In genomic region chr8:104127160-104127883, GRCm38 (mm10) we compare ENCODE assay signal across 13 mouse cellular contexts. TPM values are rescaled to one million over a fixed set of nuclear protein-coding genes. Genes with fewer than 3 reads are reported as not detected.
DNase-seq lines count a peak whose midpoint lies in the region; TF ChIP-seq lines count a peak whose summit lies in the region.
"Had no signal": no experiment of that assay in that cellular context is flagged by ENCODE, and none has a peak within 500 bp of the region (broad histone marks: within the 10 kb centered on the region; RNA-seq: fewer than 3 reads in every experiment).

No protein-coding gene starts in this region.

- WGBS in olfactory bulb, adult 2 months, result 45% methylated on average over 4 of the region's 4 CpGs
- 81% methylated on average over 4 of the region's 4 CpGs for WGBS in hindbrain, embryonic 10.5 days

- TF ChIP-seq EP300 in CH12.LX (IDR thresholded peaks at IDR 0.05; ENCODE audit: low read length), result peak; percentile 89

- H3K9ac ChIP-seq in CH12.LX (ENCODE audit: insufficient read depth, low read depth), result no peak overlapping the region

- intact Hi-C loops in gastrocnemius, postnatal 14 days (cut with DNase I; ENCODE audit: low total_unique reads), result no loop called here
- intact Hi-C loops in gastrocnemius, postnatal 36 days (cut with DNase I), result no loop called here

- dilution Hi-C loops in CH12.LX (cut with MboI; ENCODE audit: extremely low pct_ligation_motif_present, extremely low pct_unique_long_range_greater_than_20kb, low sequenced_read_pairs), result no loop called here

- TF ChIP-seq RAD21 in CH12.LX (IDR thresholded peaks at IDR 0.05; ENCODE audit: low read depth, low read length), result no peak

- in situ Hi-C loops in CH12.LX (cut with MboI; ENCODE audit: low pct_ligation_motif_present, low pct_unique_long_range_greater_than_20kb, low sequenced_read_pairs), result no loop called here

- H3K27ac ChIP-seq in CH12.LX (ENCODE audit: insufficient read depth, low read depth), result peak overlapping the region; percentile 74
- peak overlapping the region; percentile 1; the same call in 1 of the 2 replicates for H3K27ac ChIP-seq in olfactory bulb, adult 2 months (ENCODE audit: insufficient read depth, low read depth, low read length)
- no peak overlapping the region for H3K27ac ChIP-seq in hindbrain, embryonic 10.5 days
- H3K27ac ChIP-seq: macrophage; stomach, postnatal 0 days had no signal

- TF ChIP-seq POLR2A in CH12.LX (IDR thresholded peaks at IDR 0.05; ENCODE audit: low read depth, low read length), result no peak
- TF ChIP-seq POLR2A in olfactory bulb, adult 2 months (IDR thresholded peaks at IDR 0.05; ENCODE audit: insufficient read depth, low read depth, low read length), result no peak

- peaks cover 2% of the 10 kb centered on the region for H3K9me3 ChIP-seq in CH12.LX (replicated peaks; ENCODE audit: low read length)
- H3K9me3 ChIP-seq in hindbrain, embryonic 10.5 days, result no peaks in the 10 kb centered on the region

- H3K27me3 ChIP-seq in CH12.LX (replicated peaks), result no peaks in the 10 kb centered on the region
- no peaks in the 10 kb centered on the region for H3K27me3 ChIP-seq in hindbrain, embryonic 10.5 days (ENCODE audit: insufficient read depth, poor library complexity, severe bottlenecking)

- no peaks in the 10 kb centered on the region for H3K79me2 ChIP-seq in CH12.LX (replicated peaks; ENCODE audit: control insufficient read depth, extremely low read depth, insufficient read depth, poor library complexity, severe bottlenecking)

- DNase-seq in gastrocnemius, postnatal 14 days, result peak; percentile 34
- DNase-seq in gastrocnemius, postnatal 36 days, result no peak
- DNase-seq in CH12.LX (ENCODE audit: extremely low read depth), result peak; percentile 88
- DNase-seq in gastrocnemius, postnatal 25 days, result peak; percentile 59
- no peak for DNase-seq in urinary bladder, postnatal 10 days (ENCODE audit: low spot score)
- DNase-seq in hindbrain, embryonic 10.5 days (ENCODE audit: low spot score), result no peak
- no peak for DNase-seq in lung, adult 18-20 months
- DNase-seq: cerebellum, adult 2 months had no signal

- peak overlapping the region; percentile 43 for H3K4me2 ChIP-seq in CH12.LX (ENCODE audit: insufficient read depth, low read depth, poor library complexity, severe bottlenecking)

- no peak for TF ChIP-seq CTCF in CH12.LX (conservative IDR thresholded peaks at IDR 0.05 in 1 of 2, IDR thresholded peaks at IDR 0.05 in 1 of 2; ENCODE audit: low read depth in 2 of 2, low read length in 2 of 2)
- TF ChIP-seq CTCF in olfactory bulb, adult 2 months (IDR thresholded peaks at IDR 0.05; ENCODE audit: insufficient read depth, low read depth, low read length), result no peak

- peaks cover 19 to 67% of the 10 kb centered on the region in 2 experiments for H3K4me1 ChIP-seq in CH12.LX (ENCODE audit: control insufficient read depth in 1 of 2, insufficient read depth in 2 of 2)
- H3K4me1 ChIP-seq in olfactory bulb, adult 2 months (ENCODE audit: control insufficient read depth, insufficient read depth, low read length), result peaks cover 12% of the 10 kb centered on the region
- H3K4me1 ChIP-seq in hindbrain, embryonic 10.5 days (replicated peaks), result no peaks in the 10 kb centered on the region

- peaks cover 0 to 7% of the 10 kb centered on the region in 2 experiments for H3K36me3 ChIP-seq in CH12.LX (replicated peaks in 1 of 2; ENCODE audit: control insufficient read depth in 1 of 2, insufficient read depth in 1 of 2, low read length in 1 of 2)
- H3K36me3 ChIP-seq in hindbrain, embryonic 10.5 days, result no peaks in the 10 kb centered on the region

- H3K4me3 ChIP-seq in CH12.LX (replicated peaks in 1 of 3; ENCODE audit: low read depth in 2 of 3, low read length in 2 of 3, poor library complexity in 1 of 3), result peak overlapping the region in 1 of 3 experiments; percentile 28
- H3K4me3 ChIP-seq in olfactory bulb, adult 2 months (ENCODE audit: insufficient read depth, low read depth, low read length), result no peak overlapping the region
- no peak overlapping the region for H3K4me3 ChIP-seq in hindbrain, embryonic 10.5 days
- H3K4me3 ChIP-seq: erythroblast, embryonic 14.5 days had no signal

TF ChIP-seq in CH12.LX, 34 proteins besides CTCF, POLR2A, EP300 and RAD21:
- no peak for TF ChIP-seq MAZ (IDR thresholded peaks at IDR 0.05; ENCODE audit: low read depth, low read length)
- peak; percentile 97 for TF ChIP-seq ETS1 (conservative IDR thresholded peaks at IDR 0.05; ENCODE audit: low read depth, low read length)
- no peak for TF ChIP-seq USF1 (IDR thresholded peaks at IDR 0.05; ENCODE audit: low read depth, low read length)
- no peak for TF ChIP-seq E2F4 (IDR thresholded peaks at IDR 0.05; ENCODE audit: insufficient replicate concordance, low read depth, low read length)
- TF ChIP-seq TBP (conservative IDR thresholded peaks at IDR 0.05; ENCODE audit: low read depth, low read length), result 0 out of 2 replicates have a peak, but pooled peaks have one; percentile 31
- peak; percentile 50 for TF ChIP-seq HCFC1 (IDR thresholded peaks at IDR 0.05; ENCODE audit: low read depth, low read length)
- TF ChIP-seq ZKSCAN1 (IDR thresholded peaks at IDR 0.05; ENCODE audit: borderline replicate concordance, low read depth, low read length), result no peak
- TF ChIP-seq ZNF384 (IDR thresholded peaks at IDR 0.05; ENCODE audit: low read depth, low read length), result peak; percentile 95
- no peak for TF ChIP-seq GABPA (IDR thresholded peaks at IDR 0.05; ENCODE audit: insufficient replicate concordance, low read depth, low read length)
- TF ChIP-seq SMC3 (IDR thresholded peaks at IDR 0.05; ENCODE audit: low read depth, low read length), result no peak
- no peak for TF ChIP-seq CHD2 (IDR thresholded peaks at IDR 0.05; ENCODE audit: low read length)
- peak; percentile 94 for TF ChIP-seq TCF12 (IDR thresholded peaks at IDR 0.05; ENCODE audit: low read depth, low read length)
- TF ChIP-seq POLR2AphosphoS2 (IDR thresholded peaks at IDR 0.05; ENCODE audit: low read depth, low read length), result no peak
- TF ChIP-seq JUND (conservative IDR thresholded peaks at IDR 0.05; ENCODE audit: low read depth, low read length), result peak; percentile 23
- TF ChIP-seq MAX (IDR thresholded peaks at IDR 0.05; ENCODE audit: low read length), result no peak
- TF ChIP-seq MEF2A (IDR thresholded peaks at IDR 0.05; ENCODE audit: borderline replicate concordance, low read depth, low read length), result peak; percentile 98
- TF ChIP-seq RCOR1 (conservative IDR thresholded peaks at IDR 0.05; ENCODE audit: low read depth, low read length), result peak; percentile 77; the same call in 1 of the 2 replicates
- peak; percentile 49; the same call in 1 of the 2 replicates for TF ChIP-seq SIN3A (IDR thresholded peaks at IDR 0.05; ENCODE audit: low read length)
- peak; percentile 87 for TF ChIP-seq IRF4 (IDR thresholded peaks at IDR 0.05; ENCODE audit: low read depth, low read length)
- TF ChIP-seq NELFE (IDR thresholded peaks at IDR 0.05; ENCODE audit: low read depth, low read length), result peak; percentile 24; the same call in 1 of the 2 replicates
- TF ChIP-seq ELF1 (IDR thresholded peaks at IDR 0.05; ENCODE audit: low read depth, low read length), result 0 out of 2 replicates have a peak, but pooled peaks have one; percentile 21
- TF ChIP-seq BHLHE40 (IDR thresholded peaks at IDR 0.05; ENCODE audit: low read depth, low read length), result peak; percentile 51; the same call in 1 of the 2 replicates
- TF ChIP-seq JUN (IDR thresholded peaks at IDR 0.05; ENCODE audit: insufficient read depth, low read depth, low read length), result peak; percentile 11; the same call in 1 of the 2 replicates

RNA-seq across cellular contexts. Expression of gene Cdh5, which starts 25.9 kb away (rescaled TPM):
- 100 to 1,000 TPM; 134 to 136 TPM for total RNA-seq in gastrocnemius, postnatal 14 days (2021)
- total RNA-seq in gastrocnemius, postnatal 36 days (2021), result 10 to 100 TPM; 40.2 to 46.1 TPM
- total RNA-seq in CH12.LX (2012; rRNA removed), result 0.25 and 0.34 TPM in 2 replicates
- total RNA-seq in CH12.LX (2014; rRNA removed), result 0.20 and 0.48 TPM in 2 replicates
- polyA plus RNA-seq in CH12.LX (2012; ENCODE audit: insufficient read length, low read depth), result 1.7 and 1.8 TPM in 2 replicates
- total RNA-seq in gastrocnemius, postnatal 25 days (2021), result 10 to 100 TPM; 41.8 to 51.9 TPM
- polyA plus RNA-seq in olfactory bulb, adult 2 months (2012; ENCODE audit: insufficient read depth, insufficient read length, low replicate concordance, missing spikeins), result not detected in 2 replicates
- polyA plus RNA-seq in hindbrain, embryonic 10.5 days (2016; fragmentation: Nextera tagmentation; extraction: Ambion mirVana), result 13.2 and 14.6 TPM in 2 replicates
- polyA plus RNA-seq: CD4-positive, CD25-positive, alpha-beta regulatory T cell, adult 4 months had no signal

RNA-seq across cellular contexts. Expression of gene Bean1, which starts 42.9 kb away (rescaled TPM):
- under 1 TPM; 0.53 to 0.90 TPM for total RNA-seq in gastrocnemius, postnatal 14 days (2021)
- under 1 TPM; 0.27 to 0.31 TPM for total RNA-seq in gastrocnemius, postnatal 36 days (2021)
- total RNA-seq in CH12.LX (2012; rRNA removed) (not detected in 2 replicates), CH12.LX (2014; rRNA removed) (not detected in 2 replicates)
- not detected in 2 replicates for polyA plus RNA-seq in CH12.LX (2012; ENCODE audit: insufficient read length, low read depth)
- under 1 TPM; 0.27 to 0.31 TPM for total RNA-seq in gastrocnemius, postnatal 25 days (2021)
- not detected in 2 replicates for polyA plus RNA-seq in olfactory bulb, adult 2 months (2012; ENCODE audit: insufficient read depth, insufficient read length, low replicate concordance, missing spikeins)
- 0.15 and 0.85 TPM in 2 replicates for polyA plus RNA-seq in hindbrain, embryonic 10.5 days (2016; fragmentation: Nextera tagmentation; extraction: Ambion mirVana)
- polyA plus RNA-seq: CD4-positive, CD25-positive, alpha-beta regulatory T cell, adult 4 months; erythroblast, embryonic 14.5 days; macrophage had no signal

Comparison
In these comparisons a context has a peak if more than half of its experiments do, and no peak if none do; other contexts are left out.
1. DNase-seq: peak in gastrocnemius, postnatal 14 days (single experiment), CH12.LX (single experiment) and gastrocnemius, postnatal 25 days (single experiment); none in gastrocnemius, postnatal 36 days (0 of 2), urinary bladder, postnatal 10 days (single experiment), hindbrain, embryonic 10.5 days (single experiment) and lung, adult 18-20 months (0 of 2).
2. RNA of gene Cdh5, which starts 25.9 kb away (total RNA-seq): 134 to 136 TPM in gastrocnemius, postnatal 14 days, 41.8 to 51.9 TPM in gastrocnemius, postnatal 25 days and 40.2 to 46.1 TPM in gastrocnemius, postnatal 36 days; 0.20 to 0.48 TPM in CH12.LX; every median in the first group is over 10 times any median in the second.